Mouse (Mus musculus): ENCODE data around the gene Ptges.

DNA sequence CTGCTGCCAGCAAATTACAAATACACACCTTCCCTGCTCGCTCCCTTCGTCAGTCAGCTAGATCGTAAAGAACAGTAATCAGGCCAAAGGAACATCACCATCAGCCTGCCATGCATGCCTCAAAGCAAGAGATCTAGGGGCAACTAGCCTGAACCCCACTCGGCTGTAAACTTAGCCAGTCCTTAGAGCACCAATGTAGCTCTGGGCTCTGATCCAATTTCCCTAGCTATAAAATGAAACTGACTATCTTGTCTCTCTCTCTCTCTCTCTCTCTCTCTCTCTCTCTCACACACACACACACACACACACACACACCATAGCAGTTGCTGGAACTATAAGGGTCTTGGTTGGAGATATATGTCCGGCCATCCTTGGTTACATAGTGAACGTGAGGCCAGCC lies 25.4 kb downstream of the Ptges start:
- TF ChIP-seq CTCF (IDR thresholded peaks at IDR 0.05; ENCODE audit: borderline replicate concordance, control insufficient read depth, extremely low read depth, insufficient read depth, low read length, poor library complexity) (no peak), POLR2A (IDR thresholded peaks at IDR 0.05; ENCODE audit: control insufficient read depth, extremely low read depth, insufficient read depth, low read length, poor library complexity) (no peak)

Measured in thymus, adult 2 months (tissue).